Mouse (Mus musculus): ENCODE results near the gene Fap.

Fap gene

GRCm38 (mm10) chr2:62573753-62574159 lies at the start of gene Fap:
Fap (minus strand) TSS chr2:62574075.
- DNase-seq (ENCODE audit: low spot score in 2 of 2), result no peak

DNA sequence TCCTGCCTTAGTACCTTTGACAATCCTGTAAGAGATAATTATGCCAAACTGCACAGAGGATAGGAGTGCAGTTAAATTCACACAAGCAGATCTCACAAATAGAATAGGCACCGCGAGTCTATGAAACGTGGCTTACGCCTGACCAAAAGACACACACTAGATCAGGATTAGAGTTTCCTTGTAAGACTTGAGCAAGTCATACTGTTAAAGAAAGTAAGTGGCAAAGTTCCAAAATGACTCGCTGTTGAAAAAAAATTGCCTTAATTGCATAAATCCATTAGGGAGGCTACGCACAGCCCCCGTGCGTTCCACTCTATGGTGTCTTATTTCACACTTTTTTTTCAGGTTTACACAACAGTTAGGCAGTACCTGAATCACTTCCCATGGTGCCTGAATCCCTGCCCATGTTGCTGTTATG lies 49.2 kb upstream of the Fap start:
- DNase-seq (ENCODE audit: low spot score in 2 of 2), result no peak

GRCm38 (mm10) chr2:62619679-62620078 lies 45.8 kb upstream of the Fap start:
- peak in 1 of 2 experiments; percentile 28 for DNase-seq (ENCODE audit: low spot score in 2 of 2)

DNA sequence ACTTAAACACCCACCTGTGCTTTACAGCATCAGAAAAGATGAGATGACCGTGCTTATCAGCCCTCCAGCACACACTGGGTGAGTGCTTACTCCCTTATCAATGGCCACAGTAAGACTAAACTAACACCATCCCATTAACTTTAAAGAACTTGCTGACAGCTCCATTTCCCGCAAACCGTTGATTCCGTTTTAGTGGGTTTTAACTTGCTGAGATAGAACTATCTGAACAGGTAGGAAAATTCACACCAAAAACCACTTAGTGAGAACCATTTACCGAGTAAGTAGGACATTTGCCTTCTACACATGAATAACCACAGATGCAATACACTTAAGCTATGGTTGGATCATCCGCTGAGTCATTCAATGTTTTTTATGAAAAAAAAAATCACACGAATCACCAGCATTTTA lies 45.1 kb upstream of the Fap start:
- DNase-seq (ENCODE audit: low spot score in 2 of 2), result peak; percentile 20 to 67

- DNase-seq (ENCODE audit: low spot score in 2 of 2), result no peak
Measured at GRCm38 (mm10) chr2:62613133-62613532, 39.3 kb upstream of the Fap start.

DNA sequence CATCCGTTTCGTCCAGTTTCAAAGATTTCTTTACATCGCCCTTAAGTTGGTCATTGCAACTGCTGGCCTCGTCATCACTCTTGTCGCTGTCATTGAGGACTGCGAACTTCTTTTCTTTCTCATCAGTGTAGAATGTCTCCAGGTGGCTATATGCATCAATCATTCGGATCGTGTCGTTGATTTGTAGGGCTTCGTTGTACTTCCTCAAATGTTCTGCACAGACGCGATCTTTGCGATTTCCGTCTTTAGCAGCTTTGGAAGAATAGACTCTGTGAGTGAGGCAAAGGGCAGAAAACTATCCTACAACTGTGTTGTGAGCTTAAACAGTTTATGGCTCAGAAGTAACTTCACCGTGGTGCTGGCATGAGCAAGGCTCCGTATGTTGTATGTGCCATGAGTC lies 32.3 kb upstream of the Fap start:
- DNase-seq (ENCODE audit: low spot score in 2 of 2), result no peak

GRCm38 (mm10) chr2:62603530-62603929 lies 29.7 kb upstream of the Fap start:
- DNase-seq (ENCODE audit: low spot score in 2 of 2), result no peak

DNA sequence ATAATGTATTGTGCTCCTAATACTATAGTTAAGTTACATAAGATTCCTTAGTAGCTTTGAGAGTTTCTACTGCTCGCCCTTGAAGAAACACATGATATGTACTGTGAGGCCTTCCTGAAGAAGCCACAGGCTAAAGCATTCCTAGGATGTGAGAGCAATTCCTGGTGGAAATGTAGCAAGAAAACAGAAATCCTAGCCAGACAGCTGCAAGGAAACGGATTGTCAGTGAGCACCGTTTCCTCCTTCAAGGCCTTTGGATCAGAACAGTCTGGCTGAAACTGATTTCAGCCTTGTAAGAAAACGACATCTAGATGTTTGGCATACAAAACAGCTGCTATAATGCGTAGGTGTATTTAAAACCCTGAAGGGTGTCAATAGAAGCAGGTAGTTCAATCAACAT lies 22.7 kb upstream of the Fap start:
- no peak for DNase-seq (ENCODE audit: low spot score in 2 of 2)

- no peak for DNase-seq (ENCODE audit: low spot score in 2 of 2)
Measured at GRCm38 (mm10) chr2:62594491-62594890, 20.6 kb upstream of the Fap start.

DNA sequence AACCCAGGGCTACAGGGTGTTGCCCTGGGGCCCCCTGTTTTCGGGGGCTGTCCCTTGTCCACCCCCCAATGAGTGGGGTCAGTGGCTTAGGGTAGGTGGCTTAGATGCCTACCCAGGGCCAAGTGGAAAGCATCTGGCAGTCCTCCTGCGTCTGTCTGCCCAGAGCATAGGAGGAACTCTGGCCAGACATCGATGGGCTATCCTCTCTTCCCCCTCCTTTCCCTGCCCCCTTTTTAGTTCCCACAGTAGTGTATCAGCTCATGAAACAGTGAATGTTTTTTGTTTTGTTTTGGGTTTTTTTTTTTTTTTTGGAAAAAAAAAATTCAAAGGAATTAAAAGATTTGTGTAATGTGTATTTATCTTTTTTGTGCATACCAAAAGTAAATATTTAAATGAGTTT lies 17.7 kb upstream of the Fap start:
- DNase-seq (ENCODE audit: low spot score in 2 of 2), result no peak

GRCm38 (mm10) chr2:62589333-62589732 lies 15.5 kb upstream of the Fap start:
- no peak for DNase-seq (ENCODE audit: low spot score in 2 of 2)

DNA sequence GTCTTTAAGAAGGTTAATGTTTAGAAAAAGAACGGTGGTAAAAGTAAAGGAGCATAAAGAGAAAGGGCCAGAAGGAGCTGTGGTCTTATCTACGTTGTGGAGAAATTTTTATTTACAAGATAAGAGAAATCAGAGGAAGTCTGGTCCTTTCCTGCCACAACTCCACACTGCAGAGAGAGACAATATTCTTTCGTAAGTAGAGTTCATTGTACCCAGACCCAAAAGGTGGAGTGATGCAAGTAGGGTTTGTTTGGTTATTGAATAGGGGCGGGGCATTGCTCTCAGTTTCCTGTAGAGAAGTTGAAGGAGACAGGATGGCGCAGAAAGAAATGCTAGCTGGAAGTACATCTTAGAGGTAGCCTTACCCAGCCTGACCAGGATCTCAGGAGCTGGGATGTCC lies 11.9 kb upstream of the Fap start:
- no peak for DNase-seq (ENCODE audit: low spot score in 2 of 2)

DNA sequence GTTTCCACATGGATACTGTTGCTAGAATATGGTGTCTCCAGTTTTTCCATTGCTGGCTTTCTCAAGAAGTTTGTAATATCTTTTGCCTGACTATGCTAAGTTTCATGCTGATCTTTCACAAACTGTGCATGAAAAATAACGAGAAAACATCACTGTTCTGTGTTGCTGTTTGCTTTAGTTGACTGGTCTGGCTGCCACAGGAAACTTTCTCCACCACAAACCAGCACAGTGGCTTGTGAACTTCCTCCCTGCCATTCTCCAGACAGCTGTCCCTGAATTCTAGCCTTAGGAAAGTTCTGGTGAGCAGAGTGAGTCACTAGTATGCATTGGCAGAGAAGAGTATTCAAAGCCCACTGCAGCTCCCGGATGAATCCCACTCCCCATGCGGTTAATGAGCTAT lies 1.1 kb upstream of the Fap start:
- DNase-seq (ENCODE audit: low spot score in 2 of 2), result no peak

- no peak for DNase-seq (ENCODE audit: low spot score in 2 of 2)
Measured at GRCm38 (mm10) chr2:62574250-62574649, 375 bp upstream of the Fap start.

DNA sequence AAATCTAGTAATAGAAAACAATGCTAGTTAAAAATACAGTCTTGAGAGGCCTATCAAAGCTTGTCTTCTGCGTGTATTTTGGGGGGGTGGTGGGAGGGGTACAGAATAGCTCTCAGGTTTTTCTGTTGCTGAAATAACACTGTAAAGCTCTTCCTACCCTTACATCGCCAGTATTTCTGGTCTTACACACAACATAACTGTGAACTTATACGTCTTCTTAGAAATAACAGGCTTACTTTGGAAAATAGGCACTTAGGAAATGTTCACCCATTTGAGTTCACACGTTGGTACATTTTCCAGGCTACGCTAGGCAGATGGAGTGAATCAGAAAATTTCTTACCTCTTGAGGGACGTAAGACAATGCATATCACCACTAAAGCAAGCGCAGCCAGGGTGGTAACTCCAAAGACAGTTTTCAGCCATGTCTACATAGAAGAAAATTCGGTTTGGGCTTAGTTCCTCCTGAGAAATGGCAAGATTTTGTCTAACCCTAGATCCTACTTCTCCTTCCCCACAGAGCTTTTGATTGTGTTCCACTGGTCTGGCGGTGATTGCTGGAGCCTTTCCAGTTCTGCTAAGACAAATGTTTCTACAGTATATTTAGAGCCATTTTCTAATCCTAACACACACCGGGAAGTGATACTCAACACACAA lies 649 bp downstream of the Fap start:
- no peak for DNase-seq (ENCODE audit: low spot score in 2 of 2)

DNA sequence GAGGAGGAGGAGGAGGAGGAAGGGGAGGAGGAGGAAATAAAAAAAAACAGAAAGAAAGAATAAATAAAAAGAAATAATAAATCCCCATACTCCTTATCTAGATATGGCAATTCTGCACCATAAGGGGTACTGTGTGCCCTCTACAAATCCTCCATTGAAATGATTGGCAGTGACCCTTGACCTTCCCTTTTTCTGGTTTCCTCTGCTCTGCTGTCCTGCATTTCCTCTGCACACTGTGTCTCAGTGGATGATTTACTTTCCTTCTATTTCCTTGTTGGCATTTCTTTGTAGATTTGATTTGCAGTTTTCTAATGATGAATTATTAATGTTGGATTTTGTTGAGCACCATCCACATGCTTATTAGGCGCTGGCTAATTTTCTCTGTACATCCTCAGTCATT lies 9.2 kb downstream of the Fap start:
- DNase-seq (ENCODE audit: low spot score in 2 of 2), result no peak

- DNase-seq (ENCODE audit: low spot score in 2 of 2), result no peak
Measured at GRCm38 (mm10) chr2:62562661-62563485, 11.0 kb downstream of the Fap start.

- peak in 1 of 2 experiments; percentile 33 for DNase-seq (ENCODE audit: low spot score in 2 of 2)
Measured at GRCm38 (mm10) chr2:62557417-62557816, 16.5 kb downstream of the Fap start.

DNA sequence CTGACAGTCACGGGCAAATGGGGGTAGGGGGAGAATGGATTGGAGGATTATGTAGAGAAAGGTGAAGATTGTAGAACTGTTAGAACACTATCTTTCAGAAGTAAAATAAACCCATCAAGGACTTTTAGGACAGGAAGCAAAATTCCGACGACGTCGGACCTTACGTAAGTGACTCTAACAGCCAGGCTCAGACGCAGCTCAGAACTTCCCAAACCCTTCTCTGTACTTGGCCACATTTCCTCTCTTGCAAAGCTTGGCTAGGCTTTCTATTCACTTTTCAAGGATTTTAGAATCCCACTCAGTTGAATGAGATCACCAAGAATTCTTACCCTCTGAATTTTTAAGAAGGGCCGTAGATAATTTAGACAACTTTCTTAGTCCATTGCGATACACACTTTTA lies 17.5 kb downstream of the Fap start:
- DNase-seq (ENCODE audit: low spot score in 2 of 2), result no peak

- DNase-seq (ENCODE audit: low spot score in 2 of 2), result no peak
Measured at GRCm38 (mm10) chr2:62549659-62550058, 24.2 kb downstream of the Fap start.

- no peak for DNase-seq (ENCODE audit: low spot score in 2 of 2)
Measured at GRCm38 (mm10) chr2:62549131-62549530, 24.7 kb downstream of the Fap start.

DNA sequence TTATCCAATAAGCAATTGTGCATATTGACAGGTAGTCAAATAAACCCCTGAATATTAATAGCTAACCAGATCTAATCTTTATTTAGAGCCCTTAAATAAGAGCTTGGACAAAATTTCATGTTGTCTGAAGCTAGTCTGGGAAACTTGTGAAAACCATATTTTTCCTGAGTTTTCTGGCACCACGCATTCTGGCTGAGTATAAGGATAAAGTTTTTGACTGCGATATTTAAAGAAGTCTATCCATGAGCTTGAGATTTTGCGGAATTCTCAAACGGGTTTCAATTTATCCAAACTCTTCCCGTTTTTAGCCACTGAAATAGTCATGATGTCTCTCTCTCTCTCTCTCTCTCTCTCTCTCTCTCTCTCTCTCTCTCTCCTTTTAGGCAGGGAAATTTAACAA lies 25.8 kb downstream of the Fap start:
- DNase-seq (ENCODE audit: low spot score in 2 of 2), result no peak

- no peak for DNase-seq (ENCODE audit: low spot score in 2 of 2)
Measured at GRCm38 (mm10) chr2:62535483-62535882, 38.4 kb downstream of the Fap start.
